Mouse (Mus musculus) lung, postnatal 0 days (tissue): Measurements from ENCODE around the gene Clec12b.

Experiments used
- CTCF ChIP-seq: IDR thresholded peaks from 2 replicates; pipeline ENCODE4 v1.5.1; 2016; ENCODE audit warnings: antibody characterized with exemption, mild to moderate bottlenecking
- EP300 ChIP-seq: IDR thresholded peaks from 2 replicates; pipeline ENCODE4 v1.6.1; 2016; ENCODE audit warnings: antibody characterized with exemption, mild to moderate bottlenecking, control low read depth

DNA sequence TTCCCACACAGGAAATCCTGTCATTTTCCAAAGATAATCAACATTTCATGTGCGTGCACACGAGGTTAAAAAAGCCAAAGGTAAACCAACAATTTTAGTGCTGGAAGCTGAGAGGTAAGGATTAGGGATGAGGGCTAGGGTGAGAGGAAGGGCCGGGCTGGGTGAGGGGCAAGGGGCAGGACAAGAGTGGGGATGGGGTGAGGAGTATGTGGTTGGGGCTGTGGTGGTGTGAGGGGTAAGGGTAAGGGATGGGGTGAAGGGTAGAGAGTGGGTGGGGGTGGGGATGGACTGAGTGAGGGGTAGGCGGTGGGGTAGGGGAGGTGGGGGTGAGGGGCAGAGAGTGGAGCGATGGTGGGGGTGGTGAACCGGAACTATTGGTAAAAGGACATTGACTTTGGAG lies 8.1 kb upstream of the Clec12b start:
- TF ChIP-seq CTCF (no peak), EP300 (no peak)
